Mouse (Mus musculus): ENCODE measurements around the gene Lingo4. TPM values are rescaled to one million over a fixed set of nuclear protein-coding genes. Genes with fewer than 3 reads are reported as not detected.

Gene Lingo4
- polyA plus RNA-seq (2012; ENCODE audit: low replicate concordance): 0.57 and 0.94 TPM in 2 replicates

DNA sequence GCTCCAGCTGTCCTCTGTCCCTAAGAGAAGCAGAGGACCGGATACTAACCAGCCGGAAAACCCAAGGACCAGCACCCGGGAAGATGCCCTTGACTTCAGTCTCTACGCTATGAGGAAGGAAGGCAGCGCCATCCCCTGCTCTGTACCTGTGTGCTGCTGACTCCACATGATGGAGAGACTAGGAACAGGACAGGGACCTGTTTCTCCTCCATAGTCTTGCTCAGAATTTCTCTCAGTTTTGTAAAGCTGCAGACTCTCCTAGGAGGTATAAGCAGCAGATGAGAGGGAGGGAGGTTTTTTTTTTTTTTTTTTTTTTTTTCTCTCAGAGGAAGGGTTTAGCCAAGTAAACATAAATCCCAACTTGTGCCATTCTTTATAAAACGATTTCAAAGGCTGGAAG lies at the start of gene Lingo4:
Gene Lingo4, plus strand, starts transcription at position 301 of the 400 bp plus-strand sequence.

DNA sequence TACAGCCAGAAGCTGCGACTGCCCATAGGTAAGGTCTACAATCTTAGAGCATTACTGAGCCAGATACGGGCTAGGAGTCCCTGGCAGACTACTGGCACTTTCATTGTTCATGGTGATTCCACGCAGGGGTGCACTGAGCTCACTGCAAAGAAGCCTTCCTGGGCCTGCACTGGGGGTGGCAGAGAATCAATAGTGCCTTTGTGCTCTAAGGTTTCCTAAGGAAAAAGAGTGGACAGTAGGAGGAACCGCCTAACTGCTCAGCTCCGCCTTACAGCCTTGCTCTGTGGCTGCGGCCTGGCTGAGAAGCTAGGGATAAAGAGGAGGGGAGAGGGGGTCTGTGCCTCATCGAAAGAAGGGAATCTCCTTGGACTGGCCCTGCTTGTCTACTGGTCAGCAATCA lies 36.2 kb upstream of the Lingo4 start, which contains the start of gene C2cd4d:
Gene C2cd4d, plus strand, starts transcription at position 301 of the 400 bp plus-strand sequence.

DNA sequence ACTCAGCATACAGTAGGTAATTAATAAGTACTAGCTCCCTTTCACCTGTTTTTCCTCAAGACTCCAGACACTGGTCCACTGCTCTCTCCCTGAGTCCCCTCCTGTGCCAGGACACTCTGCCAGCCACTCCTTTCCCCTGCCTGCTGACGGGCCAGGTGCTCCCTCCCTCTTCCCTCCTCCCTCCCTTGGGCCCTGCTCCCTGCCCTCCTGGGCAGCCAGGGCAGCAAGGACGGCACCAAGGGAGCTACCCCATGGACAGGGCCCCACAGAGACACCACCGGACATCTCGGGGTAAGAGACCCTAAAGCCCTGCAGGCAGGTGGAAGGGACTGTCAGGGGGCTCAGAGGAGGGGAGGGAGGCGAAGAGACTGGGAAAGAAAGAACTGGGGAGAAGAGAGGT lies 25.7 kb upstream of the Lingo4 start, which contains the start of gene Rorc:
Gene Rorc, plus strand, starts transcription at position 154 of the 400 bp plus-strand sequence.

DNA sequence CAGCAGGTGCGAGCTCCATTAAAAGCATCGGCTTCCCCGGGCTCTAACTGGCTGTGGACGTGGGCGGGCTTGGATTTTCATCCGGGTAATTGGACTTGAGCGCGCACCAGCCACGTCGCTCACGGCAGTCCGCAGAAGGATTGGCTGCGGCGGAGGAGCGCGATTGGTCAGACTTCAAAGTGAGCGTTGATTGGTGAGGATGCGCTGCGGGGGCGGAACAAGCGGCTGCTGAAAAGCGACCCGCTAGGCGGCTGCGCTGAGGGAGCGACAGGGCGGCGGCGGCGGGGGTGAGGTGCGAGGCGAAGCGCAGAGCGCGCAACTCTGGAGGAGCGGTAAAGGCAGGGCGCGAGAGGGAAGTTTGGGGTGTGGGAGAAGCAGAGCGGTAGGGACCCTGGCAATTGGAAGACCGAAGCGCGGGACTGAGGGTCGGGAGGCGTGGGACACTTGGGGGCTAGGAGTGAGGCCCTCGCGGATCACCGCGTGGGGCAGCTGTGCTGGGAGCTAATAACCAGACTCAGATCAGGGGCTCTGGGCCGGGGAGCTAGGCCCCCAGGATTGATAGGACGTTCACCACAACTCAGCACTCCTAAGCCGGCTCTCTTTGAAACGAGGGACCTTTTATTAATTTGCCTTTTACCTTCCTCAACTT lies 14.8 kb downstream of the Lingo4 start, which contains the start of gene Tdrkh:
Gene Tdrkh, plus strand, starts transcription at position 243 of the 649 bp plus-strand sequence.

DNA sequence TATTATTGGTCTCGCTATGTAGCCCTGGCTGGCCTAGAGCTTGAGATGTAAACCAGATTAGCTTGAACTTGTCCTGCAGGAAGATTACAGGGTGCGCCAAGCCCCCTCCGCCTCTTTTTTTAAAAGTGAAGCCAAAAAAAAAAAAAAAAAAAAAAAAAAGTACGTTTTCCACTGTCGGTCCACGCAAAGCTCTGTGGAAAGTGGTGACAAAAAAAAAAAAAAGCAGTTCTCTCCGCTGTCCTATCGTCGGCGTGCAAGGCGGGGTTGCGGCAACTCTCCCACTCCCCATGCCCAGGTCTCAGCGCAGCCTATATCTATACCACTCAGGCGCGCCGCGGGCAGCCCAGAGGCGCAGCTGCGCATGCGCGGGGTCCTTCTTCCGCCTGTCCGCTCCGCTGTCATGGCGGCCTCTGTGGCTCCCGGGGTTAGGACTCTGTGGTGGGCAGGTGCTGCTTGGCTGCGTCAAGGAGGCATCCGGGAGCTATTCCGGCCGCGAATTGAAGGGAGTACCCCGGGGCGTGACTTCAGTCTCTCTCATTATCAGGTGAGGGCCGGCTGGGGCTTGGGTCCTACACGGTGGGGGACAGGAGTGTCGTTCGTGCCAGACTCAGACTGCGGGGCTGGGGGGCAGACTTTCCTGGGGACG lies 44.8 kb downstream of the Lingo4 start, which contains the start of gene Mrpl9:
Gene Mrpl9, plus strand, starts transcription at position 368 of the 646 bp plus-strand sequence.

DNA sequence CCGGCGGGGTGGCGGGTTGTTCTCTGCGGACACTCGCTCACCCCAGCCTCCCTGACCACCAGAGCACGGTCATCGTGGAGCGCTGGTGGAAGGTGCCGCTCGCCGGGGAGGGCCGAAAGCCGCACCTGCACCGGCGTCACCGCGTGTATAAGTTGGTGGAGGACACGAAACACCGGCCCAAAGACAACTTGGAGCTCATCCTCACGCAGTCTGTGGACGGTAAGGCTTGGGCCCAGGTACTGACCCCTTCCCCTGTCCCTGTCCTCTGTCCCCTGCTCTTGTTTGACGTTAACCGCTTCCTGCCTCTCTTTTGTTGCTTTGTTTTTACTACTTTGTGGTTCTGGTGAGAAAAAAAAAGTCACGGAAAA lies 45.3 kb downstream of the Lingo4 start, which contains the start of gene Oaz3:
Gene Oaz3, minus strand, starts transcription at position 319 of the 368 bp plus-strand sequence.

Other genes starting within 250 kb of the Lingo4 start
- not detected in 2 replicates for gene Gm10696, start 220.3 kb upstream of the Lingo4 start, polyA plus RNA-seq (2012; ENCODE audit: low replicate concordance)
- gene Gm5286, start 201.8 kb upstream of the Lingo4 start, polyA plus RNA-seq (2012; ENCODE audit: low replicate concordance): not detected in 2 replicates
- not detected in 2 replicates for gene Gm4778, start 134.5 kb upstream of the Lingo4 start, polyA plus RNA-seq (2012; ENCODE audit: low replicate concordance)
- gene Them4, start 88.4 kb upstream of the Lingo4 start, polyA plus RNA-seq (2012; ENCODE audit: low replicate concordance): 0.86 and 1.4 TPM in 2 replicates
- not detected in 2 replicates for gene Them5, start 56.4 kb upstream of the Lingo4 start, polyA plus RNA-seq (2012; ENCODE audit: low replicate concordance)
- not detected in 2 replicates for gene C2cd4d, start 36.1 kb upstream of the Lingo4 start, polyA plus RNA-seq (2012; ENCODE audit: low replicate concordance)
- 0.68 and 0.74 TPM in 2 replicates for gene Rorc, start 25.7 kb upstream of the Lingo4 start, polyA plus RNA-seq (2012; ENCODE audit: low replicate concordance)
- 2.0 and 2.3 TPM in 2 replicates for gene Tdrkh, start 14.8 kb downstream of the Lingo4 start, polyA plus RNA-seq (2012; ENCODE audit: low replicate concordance)
- 35.9 and 56.2 TPM in 2 replicates for gene Mrpl9, start 44.8 kb downstream of the Lingo4 start, polyA plus RNA-seq (2012; ENCODE audit: low replicate concordance)
- gene Oaz3, start 45.4 kb downstream of the Lingo4 start, polyA plus RNA-seq (2012; ENCODE audit: low replicate concordance): not detected in 2 replicates
- gene Celf3, start 79.8 kb downstream of the Lingo4 start, polyA plus RNA-seq (2012; ENCODE audit: low replicate concordance): 0.14 and 0.24 TPM in 2 replicates
- not detected in 2 replicates for gene Riiad1, start 81.8 kb downstream of the Lingo4 start, polyA plus RNA-seq (2012; ENCODE audit: low replicate concordance)
- gene Snx27, start 184.2 kb downstream of the Lingo4 start, polyA plus RNA-seq (2012; ENCODE audit: low replicate concordance): 8.7 and 10.8 TPM in 2 replicates
- gene Gm10972, start 244.6 kb downstream of the Lingo4 start, polyA plus RNA-seq (2012; ENCODE audit: low replicate concordance): not detected in 2 replicates

Measured in hematopoietic multipotent progenitor cell, adult 10-12 weeks (in vitro differentiated cells).